20 mouse cellular contexts compared by ENCODE assay signal in the genomic region with DNA sequence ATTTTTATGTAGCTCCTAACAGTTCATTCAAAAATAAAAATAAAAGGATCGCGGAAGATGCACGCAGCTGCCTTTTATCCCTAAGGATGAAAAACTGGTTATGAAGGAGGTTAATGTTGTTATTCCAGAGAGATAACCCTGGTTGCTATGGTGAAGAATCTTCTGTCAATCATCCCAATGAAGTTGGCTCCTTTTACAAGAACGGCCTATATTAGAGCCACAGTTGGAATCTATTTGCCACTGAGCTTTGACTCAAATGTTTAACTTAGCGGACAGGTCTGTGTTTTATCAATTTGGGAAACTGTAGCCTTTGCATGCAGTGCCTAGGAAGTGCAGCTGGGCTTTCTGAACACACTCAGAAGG.
A peak's percentile ranks its signal among the peaks of the same experiment; 100 is the strongest.
DNase-seq lines count a peak whose midpoint lies in the region; ATAC-seq and TF ChIP-seq lines count a peak whose summit lies in the region.
"Had no signal": no experiment of that assay in that cellular context is flagged by ENCODE, and none has a peak within 500 bp of the region (broad histone marks: within the 10 kb centered on the region; RNA-seq: fewer than 3 reads in every experiment).

No protein-coding gene starts in this region.

- H3K27ac ChIP-seq in forebrain, embryonic 13.5 days, result peak overlapping the region; percentile 57
- H3K27ac ChIP-seq in forebrain, embryonic 10.5 days, result no peak overlapping the region
- peak overlapping the region; percentile 73 for H3K27ac ChIP-seq in midbrain, embryonic 12.5 days (replicated peaks)
- H3K27ac ChIP-seq: neural tube, embryonic 12.5 days; stomach, postnatal 0 days had no signal

- H3K4me3 ChIP-seq in forebrain, embryonic 13.5 days, result no peak overlapping the region
- no peak overlapping the region for H3K4me3 ChIP-seq in forebrain, embryonic 10.5 days
- no peak overlapping the region for H3K4me3 ChIP-seq in midbrain, embryonic 12.5 days
- H3K4me3 ChIP-seq: erythroblast, embryonic 14.5 days; megakaryocyte, embryonic 14.5 days; neural tube, embryonic 12.5 days had no signal

- H3K27me3 ChIP-seq in forebrain, embryonic 13.5 days, result no peaks in the 10 kb centered on the region
- no peaks in the 10 kb centered on the region for H3K27me3 ChIP-seq in forebrain, embryonic 10.5 days (ENCODE audit: poor library complexity, severe bottlenecking)
- H3K27me3 ChIP-seq in midbrain, embryonic 12.5 days, result no peaks in the 10 kb centered on the region
- H3K27me3 ChIP-seq: neural tube, embryonic 12.5 days had no signal

- H3K9ac ChIP-seq in forebrain, embryonic 13.5 days, result no peak overlapping the region
- no peak overlapping the region for H3K9ac ChIP-seq in midbrain, embryonic 12.5 days (replicated peaks)
- H3K9ac ChIP-seq: neural tube, embryonic 12.5 days had no signal

- WGBS in forebrain, embryonic 13.5 days, result 47% methylated on average over 5 of the region's 5 CpGs
- WGBS in forebrain, embryonic 10.5 days, result 68% methylated on average over 5 of the region's 5 CpGs
- WGBS in midbrain, embryonic 12.5 days, result 28% methylated on average over 5 of the region's 5 CpGs

- peaks cover 25% of the 10 kb centered on the region for H3K4me1 ChIP-seq in forebrain, embryonic 13.5 days
- H3K4me1 ChIP-seq in forebrain, embryonic 10.5 days, result peaks cover 36% of the 10 kb centered on the region
- peaks cover 21% of the 10 kb centered on the region for H3K4me1 ChIP-seq in midbrain, embryonic 12.5 days

- H3K9me3 ChIP-seq in forebrain, embryonic 13.5 days (replicated peaks), result no peaks in the 10 kb centered on the region
- H3K9me3 ChIP-seq in forebrain, embryonic 10.5 days, result no peaks in the 10 kb centered on the region
- no peaks in the 10 kb centered on the region for H3K9me3 ChIP-seq in midbrain, embryonic 12.5 days
- H3K9me3 ChIP-seq: megakaryocyte, embryonic 14.5 days; neural tube, embryonic 12.5 days had no signal

- peak; percentile 44 for ATAC-seq in forebrain, embryonic 13.5 days
- peak; percentile 47; the same call in 1 of the 2 replicates for ATAC-seq in midbrain, embryonic 12.5 days (ENCODE audit: low FRiP score, low read depth)
- ATAC-seq: lung, postnatal 0 days had no signal

- no peak for TF ChIP-seq CTCF in brain, embryonic 14.5 days (IDR thresholded peaks at IDR 0.05; ENCODE audit: borderline replicate concordance, extremely low read depth, insufficient read depth, insufficient read length)

- TF ChIP-seq POLR2A in brain, embryonic 14.5 days (IDR thresholded peaks at IDR 0.05; ENCODE audit: borderline replicate concordance, extremely low read depth, insufficient read depth, insufficient read length, poor library complexity, severe bottlenecking), result no peak

- no peak overlapping the region for H3K4me2 ChIP-seq in forebrain, embryonic 13.5 days
- H3K4me2 ChIP-seq in midbrain, embryonic 12.5 days (replicated peaks), result peak overlapping the region; percentile 12; the same call in 1 of the 2 replicates
- H3K4me2 ChIP-seq: heart, embryonic 11.5 days; liver, embryonic 11.5 days; neural tube, embryonic 12.5 days had no signal

- H3K36me3 ChIP-seq in forebrain, embryonic 13.5 days (ENCODE audit: poor library complexity, severe bottlenecking), result no peaks in the 10 kb centered on the region
- no peaks in the 10 kb centered on the region for H3K36me3 ChIP-seq in forebrain, embryonic 10.5 days (replicated peaks)
- no peaks in the 10 kb centered on the region for H3K36me3 ChIP-seq in midbrain, embryonic 12.5 days
- H3K36me3 ChIP-seq: neural tube, embryonic 12.5 days had no signal

- DNase-seq in forebrain, embryonic 10.5 days (ENCODE audit: extremely low spot score, low spot score), result no peak
- peak; percentile 84 for DNase-seq in brain, embryonic 14.5 days (ENCODE audit: low read depth)
- DNase-seq in forelimb bud, embryonic 11.5 days (ENCODE audit: low read depth, low spot score), result peak; percentile 33
- DNase-seq in adrenal gland, postnatal 36 days, result no peak
- no peak for DNase-seq in layer of hippocampus, postnatal 14 days (ENCODE audit: low spot score in 2 of 2)
- DNase-seq in adrenal gland, adult (ENCODE audit: inconsistent age in 2 of 2, low spot score in 1 of 2), result no peak
- DNase-seq: adrenal gland, adult 8-10 months; gastrocnemius, postnatal 10 days; heart, postnatal 4 days; kidney, adult 18-20 months; right cerebral cortex, adult 18-20 months had no signal

Comparison
In these comparisons a context has a peak if more than half of its experiments do, and no peak if none do; other contexts are left out.
1. DNase-seq: peak in brain, embryonic 14.5 days (single experiment) and forelimb bud, embryonic 11.5 days (single experiment); none in forebrain, embryonic 10.5 days (single experiment), adrenal gland, postnatal 36 days (0 of 2), layer of hippocampus, postnatal 14 days (0 of 2) and adrenal gland, adult (0 of 2).